Mouse (Mus musculus) embryo, embryonic 9.5 days (tissue): ENCODE results near the gene Prkcb.

Source experiments
- DNase-seq: peaks from one replicate; pipeline ENCODE4 v3.0.0-alpha.2; 2017; ENCODE audit errors: extremely low spot score

Gene Prkcb

GRCm38 (mm10) chr7:122289243-122290111, 926 bp downstream of the Prkcb start:
- DNase-seq: peak; percentile 42

DNA sequence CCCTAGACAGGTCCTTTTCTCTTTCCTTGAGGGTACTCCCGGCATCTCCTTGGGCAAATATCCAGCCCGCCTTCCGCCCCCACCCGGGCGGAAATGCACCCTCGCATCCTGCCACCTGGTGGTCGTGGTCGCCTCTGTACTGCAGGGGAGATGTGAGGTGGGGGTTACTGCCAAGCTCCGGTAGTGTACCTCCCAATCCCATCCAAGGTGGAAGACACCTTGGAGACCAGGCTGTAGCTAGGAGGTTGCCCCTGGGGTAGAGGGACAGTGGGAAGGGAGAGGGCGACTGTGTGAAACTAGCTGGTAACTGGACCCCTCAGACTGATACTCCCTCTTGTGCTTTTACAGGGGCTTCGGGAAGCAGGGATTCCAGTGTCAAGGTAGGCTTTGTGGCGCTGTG, 1.6 kb downstream of the Prkcb start:
- DNase-seq: peak; percentile 24

- no peak for DNase-seq
These were observed 2.2 kb downstream of the Prkcb start for GRCm38 (mm10) chr7:122290771-122291170.

- no peak for DNase-seq
These were observed 3.6 kb downstream of the Prkcb start for GRCm38 (mm10) chr7:122292151-122292550.

DNA sequence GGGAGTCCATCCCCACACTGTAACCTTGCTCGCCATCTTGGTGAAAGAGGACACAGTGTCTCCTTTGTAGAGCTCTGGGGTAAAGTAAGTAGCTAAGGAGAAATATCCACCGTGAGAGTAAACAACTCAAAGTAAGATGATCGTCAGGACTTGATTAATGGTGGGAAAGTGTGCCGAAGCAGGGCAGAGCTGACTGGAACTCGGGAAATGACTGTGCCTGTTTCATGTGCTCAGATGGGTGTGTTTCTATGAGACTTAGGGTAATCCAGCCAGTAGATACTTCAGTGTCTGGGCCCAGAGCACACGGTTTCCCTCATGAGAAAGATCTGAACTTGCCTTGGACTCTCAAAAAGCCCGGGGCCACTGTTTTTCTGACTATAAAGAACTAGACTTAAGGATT, 5.6 kb downstream of the Prkcb start:
- no peak for DNase-seq

- no peak for DNase-seq
These were observed 6.8 kb downstream of the Prkcb start for GRCm38 (mm10) chr7:122295363-122295762.

DNA sequence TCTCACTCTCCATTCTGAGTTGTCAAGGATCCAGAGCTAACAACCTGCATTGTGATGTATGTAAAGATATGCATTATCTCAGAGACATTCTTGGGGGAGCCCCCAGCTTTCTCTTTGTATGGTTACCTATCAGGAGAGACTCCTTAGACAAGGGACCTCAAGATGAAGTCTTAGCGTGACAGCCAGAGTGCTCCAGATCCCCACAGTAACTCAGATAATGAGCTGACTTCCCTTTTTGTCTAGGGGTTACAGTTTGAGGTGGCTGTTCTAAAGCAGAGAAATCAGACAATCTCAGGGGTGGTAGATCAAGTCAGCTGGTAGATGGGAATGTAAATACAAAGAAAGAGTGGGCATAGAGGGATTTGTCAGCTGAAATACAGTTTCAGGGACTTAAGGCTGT, 7.8 kb downstream of the Prkcb start:
- DNase-seq: no peak

DNA sequence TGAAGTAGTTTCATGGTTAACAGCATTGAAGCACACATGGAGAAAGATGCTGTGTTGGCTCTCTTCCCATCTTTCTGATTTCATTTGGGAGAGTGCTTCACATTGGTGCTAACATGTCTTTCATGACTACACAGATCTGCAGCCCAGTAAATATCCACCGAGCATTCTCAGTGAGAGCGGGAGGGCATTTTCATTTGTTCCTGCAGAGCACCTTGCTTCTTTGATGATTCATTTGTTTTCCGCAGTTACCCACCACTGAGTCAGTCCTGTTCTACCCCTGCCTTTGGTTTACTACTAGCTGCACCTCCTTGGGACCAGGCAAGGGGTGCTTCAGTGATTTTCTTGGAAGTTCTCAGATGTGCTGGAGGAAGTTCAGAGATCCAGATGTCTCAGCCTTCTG, 8.3 kb downstream of the Prkcb start:
- DNase-seq: no peak

DNA sequence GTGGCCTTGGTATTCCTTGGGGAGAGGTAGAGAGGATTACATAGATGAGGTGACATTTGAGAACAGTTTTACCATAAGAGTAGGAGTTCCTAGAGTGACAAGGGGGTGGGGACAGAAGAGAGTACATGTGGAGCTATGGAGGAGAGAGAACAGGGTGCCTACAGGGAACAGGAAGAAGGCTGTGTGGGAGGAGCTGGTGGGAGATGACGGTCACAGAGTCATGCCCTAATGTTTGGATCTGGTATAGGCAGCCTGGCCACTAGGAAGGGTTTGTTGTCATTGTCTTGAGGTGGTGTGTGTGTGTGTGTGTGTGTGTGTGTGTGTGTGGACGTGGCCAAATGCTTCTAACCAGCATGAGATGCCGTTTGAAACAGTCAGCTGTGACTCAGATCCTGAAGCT, 9.1 kb downstream of the Prkcb start:
- no peak for DNase-seq

GRCm38 (mm10) chr7:122298715-122299114, 10.2 kb downstream of the Prkcb start:
- DNase-seq: no peak

- DNase-seq: no peak
These were observed 12.0 kb downstream of the Prkcb start for GRCm38 (mm10) chr7:122300538-122300937.

DNA sequence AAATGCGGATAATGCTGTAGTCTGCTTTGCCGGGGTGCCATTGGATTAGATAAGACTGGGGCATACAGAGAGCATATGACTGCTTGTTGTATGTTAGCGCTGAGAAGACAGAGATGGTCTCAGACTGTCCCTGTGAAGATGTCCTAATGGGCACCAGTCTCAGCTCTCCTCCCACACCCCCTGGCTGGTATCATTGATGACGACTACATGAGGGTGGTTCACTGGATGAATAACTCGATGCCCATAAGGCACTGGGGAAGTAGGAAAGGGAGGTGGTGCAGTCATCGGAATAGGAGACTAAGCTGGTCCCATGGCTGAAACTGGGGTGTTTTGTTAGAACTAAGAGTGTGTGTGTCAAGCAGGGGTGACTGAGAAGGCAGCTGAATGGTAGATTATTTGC, 14.0 kb downstream of the Prkcb start:
- DNase-seq: no peak

- no peak for DNase-seq
These were observed 15.4 kb downstream of the Prkcb start for GRCm38 (mm10) chr7:122303988-122304387.

DNA sequence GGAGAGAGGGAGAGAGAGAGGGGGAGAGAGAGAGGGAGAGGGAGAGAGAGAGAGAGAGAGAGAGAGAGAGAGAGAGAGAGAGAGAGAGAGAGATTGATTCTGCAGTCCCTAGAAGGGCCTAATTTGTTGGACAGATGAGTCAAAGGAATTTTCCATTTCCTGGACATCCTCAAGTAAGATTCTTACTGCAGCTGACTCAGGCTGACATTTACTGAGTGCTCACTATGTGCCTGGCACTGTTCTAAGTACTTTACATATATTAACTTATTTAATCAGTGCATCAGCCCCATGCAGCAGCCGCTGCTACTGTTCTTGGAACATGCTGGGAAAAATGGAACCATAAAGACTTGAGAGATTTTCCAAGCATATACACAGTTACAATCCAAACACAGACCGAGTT, 16.0 kb downstream of the Prkcb start:
- DNase-seq: no peak

DNA sequence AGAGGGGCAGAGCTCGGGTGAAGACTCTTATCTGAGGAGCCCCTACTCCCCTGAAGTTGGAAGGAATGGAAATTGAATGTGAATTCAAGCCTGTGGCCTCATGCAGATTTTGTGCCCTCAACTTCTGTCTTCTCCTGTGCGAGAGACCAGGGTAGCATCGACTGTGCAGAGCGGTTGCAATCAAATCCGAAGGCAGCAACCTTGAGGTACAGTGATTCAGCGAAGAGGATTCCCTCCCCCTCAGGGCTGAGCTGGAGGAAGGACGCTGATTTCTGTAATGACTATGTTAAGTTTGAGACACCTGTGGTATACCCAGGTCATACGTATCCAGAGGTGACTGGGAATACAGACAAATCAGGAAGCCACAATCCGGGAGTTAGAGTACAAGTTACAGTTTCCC, 18.7 kb downstream of the Prkcb start:
- no peak for DNase-seq

GRCm38 (mm10) chr7:122308661-122309060, 20.1 kb downstream of the Prkcb start:
- no peak for DNase-seq

DNA sequence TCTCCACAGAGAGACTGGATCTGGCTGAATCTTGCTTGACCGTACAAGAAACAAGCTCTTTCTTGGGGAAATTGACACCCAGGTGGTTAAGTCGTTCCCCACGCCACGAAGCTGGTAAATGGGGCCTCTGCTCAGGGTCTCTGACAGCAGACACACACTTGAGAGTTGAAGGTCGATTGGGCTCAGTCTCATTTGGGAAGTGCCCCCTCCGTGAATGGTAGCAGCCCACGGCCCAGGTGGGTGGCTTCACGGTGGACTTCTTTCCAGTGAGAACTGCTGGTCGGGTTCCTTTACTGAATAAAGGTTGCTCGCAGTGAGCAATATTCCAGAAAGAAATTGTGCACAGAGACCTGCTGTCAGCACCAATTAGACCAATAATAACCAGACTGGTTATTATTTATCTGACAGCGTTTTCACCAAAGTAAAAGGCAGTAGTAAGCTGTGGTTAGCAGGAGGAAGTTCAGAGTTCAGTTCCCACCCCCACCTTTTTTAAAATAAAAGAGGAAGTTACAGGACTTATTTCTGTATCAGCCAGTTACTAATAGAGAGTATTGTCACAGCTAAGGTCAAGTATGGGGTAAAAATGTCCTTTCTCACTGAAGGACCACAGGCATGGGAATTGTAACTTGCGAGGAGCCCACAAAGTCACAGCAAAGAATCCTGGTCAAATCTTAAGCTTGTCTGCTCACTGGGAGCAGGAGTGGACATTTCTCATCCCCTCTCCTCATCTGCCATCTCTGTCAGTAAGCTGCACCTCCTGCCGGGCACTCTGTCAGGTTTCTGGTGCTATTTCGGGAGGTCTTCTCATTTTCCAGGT, 21.6 kb downstream of the Prkcb start:
- no peak for DNase-seq

DNA sequence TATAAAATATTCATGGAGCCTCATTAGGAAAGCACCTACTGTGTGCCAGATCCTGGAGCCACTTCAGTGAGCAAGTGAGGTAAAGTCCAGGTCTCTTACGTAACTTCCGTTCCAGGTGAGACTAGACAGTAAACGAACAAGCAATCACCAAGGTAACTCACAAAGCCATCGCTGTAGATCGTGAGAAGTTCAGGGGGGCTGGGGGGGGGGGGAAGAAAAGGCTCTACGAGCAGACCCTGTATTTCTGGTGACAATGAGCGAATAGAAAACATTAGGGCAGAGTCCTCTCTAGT, 22.1 kb downstream of the Prkcb start:
- no peak for DNase-seq

DNA sequence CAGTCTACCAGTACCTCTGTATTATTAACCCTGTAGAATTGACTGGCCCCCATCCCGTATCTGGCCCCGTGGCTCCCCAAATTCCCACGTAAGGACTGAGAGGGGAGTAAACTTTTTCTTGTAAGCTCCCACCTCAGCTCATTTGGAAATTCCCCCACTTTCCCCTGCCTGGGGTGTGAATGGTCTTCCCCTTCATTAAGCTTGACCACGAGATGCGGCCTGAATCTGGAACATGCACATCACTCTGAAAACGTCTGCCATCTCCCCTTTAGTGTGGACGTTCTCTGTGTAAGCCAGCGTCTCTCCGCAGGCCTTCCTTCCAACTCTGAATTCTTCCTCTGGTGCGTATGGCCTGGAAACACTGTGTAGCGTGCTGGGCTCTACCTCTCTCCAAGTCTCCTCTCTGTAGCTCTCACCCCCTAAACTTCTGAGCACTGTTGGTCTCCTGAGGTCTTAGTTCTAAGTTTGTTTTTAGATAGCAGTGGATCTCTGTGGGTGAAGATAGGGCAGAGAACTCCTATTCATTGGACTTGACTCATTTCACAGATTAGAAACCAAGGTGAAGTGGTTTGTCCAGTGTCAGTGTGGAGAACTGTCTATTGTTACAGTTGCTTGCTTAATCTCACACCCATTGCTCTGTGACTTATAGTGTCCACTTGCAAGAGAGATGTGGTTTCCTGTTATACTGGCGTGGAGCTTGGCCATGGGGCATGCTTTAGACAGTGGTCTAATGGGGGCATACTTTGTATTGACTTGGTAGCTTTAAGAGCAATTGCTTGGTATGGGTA, 25.3 kb downstream of the Prkcb start:
- DNase-seq: no peak

DNA sequence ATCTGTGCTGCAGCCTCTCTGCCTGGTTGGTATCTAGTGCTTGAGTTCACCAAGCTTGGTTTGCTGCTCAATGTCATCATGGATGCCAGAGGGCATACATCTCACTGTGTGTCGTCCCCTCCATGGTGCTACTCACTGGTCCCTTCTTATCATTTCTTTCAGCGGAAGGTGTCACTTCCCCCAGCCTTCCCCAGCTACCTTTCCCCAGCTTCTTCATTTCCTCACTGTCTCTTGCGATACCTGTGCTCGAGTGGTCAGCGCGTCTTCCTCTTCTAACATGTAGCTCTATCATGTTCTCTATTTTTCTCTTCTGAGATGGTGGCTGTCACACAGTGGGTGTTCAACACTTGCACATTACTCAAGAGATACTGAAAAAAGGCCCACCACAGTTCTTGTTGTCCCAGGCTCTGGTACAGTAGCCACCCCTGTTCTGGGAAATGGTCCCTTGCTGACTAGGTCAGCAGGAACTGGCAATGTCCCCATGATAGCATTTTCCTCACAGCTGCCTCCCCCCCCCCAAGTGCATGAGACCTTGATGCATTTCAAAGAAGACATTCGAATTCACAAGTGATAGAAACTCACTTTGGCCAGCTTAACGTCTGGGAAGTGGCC, 27.3 kb downstream of the Prkcb start:
- no peak for DNase-seq

- DNase-seq: no peak
These were observed 28.1 kb downstream of the Prkcb start for GRCm38 (mm10) chr7:122316681-122317080.

DNA sequence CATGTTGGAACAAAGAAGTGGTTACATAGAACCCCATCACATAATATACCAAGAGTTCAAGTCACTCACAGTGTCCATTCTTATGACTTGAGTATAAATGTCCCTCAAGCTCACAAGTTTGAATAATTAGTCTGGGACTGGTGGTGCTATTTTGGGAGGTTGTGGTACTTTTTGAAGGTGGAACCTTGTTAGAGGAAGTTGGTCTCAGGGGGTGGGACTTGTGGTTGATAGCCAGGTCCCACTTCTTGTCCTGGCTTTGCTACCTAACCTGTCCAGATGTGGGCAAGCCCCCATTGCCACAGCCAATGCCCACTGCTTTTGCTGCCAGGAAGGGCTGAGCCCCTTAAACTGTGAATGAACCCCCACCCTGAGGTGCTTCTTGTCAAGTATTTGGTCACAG, 28.9 kb downstream of the Prkcb start:
- DNase-seq: no peak
